In the genomic region with DNA sequence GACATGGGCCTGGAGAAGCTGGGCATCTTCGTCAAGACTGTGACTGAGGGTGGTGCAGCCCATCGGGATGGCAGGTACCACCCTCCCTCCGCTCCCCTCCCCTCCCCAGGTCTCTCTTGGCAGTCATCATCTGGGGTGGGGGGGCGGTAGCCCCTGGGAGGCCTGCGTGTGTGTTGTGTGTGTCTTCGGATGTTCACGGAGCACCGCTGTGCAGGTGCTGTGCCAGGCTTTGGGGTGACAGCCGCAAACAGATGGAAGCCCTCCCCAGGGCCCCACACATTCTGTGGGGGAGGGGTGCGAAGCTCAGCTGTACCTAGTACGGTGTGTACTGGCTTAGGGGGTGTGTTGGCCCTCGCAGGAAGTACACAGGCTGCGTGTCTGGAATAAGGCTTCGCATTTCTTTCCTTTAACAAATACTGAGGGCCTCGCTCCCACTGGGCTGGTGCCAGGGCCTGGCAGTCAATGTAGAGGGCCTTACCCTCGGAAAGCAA, we compare ENCODE assay signal across 10 mouse cellular contexts. TPM values are rescaled to one million over a fixed set of nuclear protein-coding genes. Genes with fewer than 3 reads are reported as not detected.
DNase-seq lines count a peak whose midpoint lies in the region; ATAC-seq and TF ChIP-seq lines count a peak whose summit lies in the region.
"Had no signal": no experiment of that assay in that cellular context is flagged by ENCODE, and none has a peak within 500 bp of the region (broad histone marks: within the 10 kb centered on the region; RNA-seq: fewer than 3 reads in every experiment).

No protein-coding gene starts in this region.

- no peaks in the 10 kb centered on the region for H3K9me3 ChIP-seq in midbrain, postnatal 0 days (ENCODE audit: low read length)
- H3K9me3 ChIP-seq: embryonic facial prominence, embryonic 12.5 days had no signal

- H3K4me1 ChIP-seq in midbrain, postnatal 0 days (ENCODE audit: insufficient read depth, low read length) = peaks cover 25% of the 10 kb centered on the region

- peaks cover 49% of the 10 kb centered on the region for H3K36me3 ChIP-seq in midbrain, postnatal 0 days (ENCODE audit: insufficient read depth, low read length)

- H3K9ac ChIP-seq in midbrain, postnatal 0 days (replicated peaks; ENCODE audit: low read length, poor library complexity, severe bottlenecking) = 0 out of 2 replicates have a peak overlapping the region, but pooled peaks have one; percentile 29
- H3K9ac ChIP-seq: embryonic facial prominence, embryonic 12.5 days had no signal

- peak overlapping the region; percentile 23 for H3K4me3 ChIP-seq in layer of hippocampus, adult 2 months
- no peak overlapping the region for H3K4me3 ChIP-seq in midbrain, postnatal 0 days (ENCODE audit: low read depth, low read length)
- H3K4me3 ChIP-seq: embryonic facial prominence, embryonic 12.5 days had no signal

- 74% methylated on average over 16 of the region's 16 CpGs for WGBS in midbrain, postnatal 0 days

- TF ChIP-seq CTCF in layer of hippocampus, adult 2 months (conservative IDR thresholded peaks at IDR 0.05) = no peak
- TF ChIP-seq CTCF in midbrain, postnatal 0 days (IDR thresholded peaks at IDR 0.05) = no peak

- no peaks in the 10 kb centered on the region for H3K27me3 ChIP-seq in midbrain, postnatal 0 days (ENCODE audit: insufficient read depth, low read length)
- H3K27me3 ChIP-seq: embryonic facial prominence, embryonic 12.5 days had no signal

- no peak overlapping the region for H3K4me2 ChIP-seq in midbrain, postnatal 0 days (ENCODE audit: low read depth, low read length, poor library complexity, severe bottlenecking)
- H3K4me2 ChIP-seq: embryonic facial prominence, embryonic 12.5 days had no signal

- DNase-seq in cerebellum, adult 9-11 months = peak; percentile 72
- DNase-seq in cerebellum, adult 8-10 months = no peak
- DNase-seq in urinary bladder, postnatal 14 days (ENCODE audit: low spot score) = peak; percentile 46
- no peak for DNase-seq in urinary bladder, adult 2 months (ENCODE audit: low spot score)
- peak; percentile 72 to 73 for DNase-seq in layer of hippocampus, adult 2 months (ENCODE audit: low spot score in 2 of 2)
- DNase-seq in midbrain, postnatal 0 days (ENCODE audit: low spot score) = peak; percentile 55
- DNase-seq in c-Kit-positive CD71-positive TER-119-positive erythroid progenitor cells, embryonic 14.5 days (ENCODE audit: low spot score) = no peak

- no peak for ATAC-seq in midbrain, postnatal 0 days (ENCODE audit: low FRiP score)
- ATAC-seq in monocyte, adult 5-6 weeks (replicated peaks; ENCODE audit: insufficient number of reproducible peaks, low FRiP score, low TSS enrichment, poor library complexity, severe bottlenecking) = no peak

- H3K27ac ChIP-seq in layer of hippocampus, adult 2 months = peak overlapping the region; percentile 100
- no peak overlapping the region for H3K27ac ChIP-seq in midbrain, postnatal 0 days (ENCODE audit: low read depth, low read length)
- H3K27ac ChIP-seq: embryonic facial prominence, embryonic 12.5 days had no signal

RNA-seq across cellular contexts. Expression of gene Ppp1r9b, which starts 7.3 kb away (rescaled TPM):
- 16.0 and 35.7 TPM in 2 replicates for polyA plus RNA-seq in urinary bladder, adult 2 months (2012; rRNA removed)
- total RNA-seq in layer of hippocampus, adult 2 months (2021) = 100 to 1,000 TPM; 967 to 974 TPM
- 179 and 217 TPM in 2 replicates for total RNA-seq in midbrain, postnatal 0 days (2014; rRNA removed)
- 18.2 and 20.4 TPM in 2 replicates for polyA plus RNA-seq in midbrain, postnatal 0 days (2015; fragmentation: Nextera tagmentation; extraction: Ambion mirVana)
- total RNA-seq in monocyte, adult 5-6 weeks (2017) = 127 to 216 TPM (median 141 TPM) in 3 replicates

RNA-seq across cellular contexts. Expression of gene Samd14, which starts 11.6 kb away (rescaled TPM):
- polyA plus RNA-seq in urinary bladder, adult 2 months (2012; rRNA removed) = 5.8 and 9.6 TPM in 2 replicates
- 10 to 100 TPM; 38.9 to 40.8 TPM for total RNA-seq in layer of hippocampus, adult 2 months (2021)
- 221 and 243 TPM in 2 replicates for total RNA-seq in midbrain, postnatal 0 days (2014; rRNA removed)
- 158 and 161 TPM in 2 replicates for polyA plus RNA-seq in midbrain, postnatal 0 days (2015; fragmentation: Nextera tagmentation; extraction: Ambion mirVana)
- 0.38 to 1.5 TPM in 2 of 3 replicates, not detected in the other for total RNA-seq in monocyte, adult 5-6 weeks (2017)

RNA-seq across cellular contexts. Expression of gene Sgca, which starts 22.0 kb away (rescaled TPM):
- 69.2 and 93.5 TPM in 2 replicates for polyA plus RNA-seq in urinary bladder, adult 2 months (2012; rRNA removed)
- total RNA-seq in layer of hippocampus, adult 2 months (2021) = under 1 TPM in 1 of 2 experiments, not detected in 1; 0.44 TPM
- total RNA-seq in midbrain, postnatal 0 days (2014; rRNA removed) = not detected in 2 replicates
- 0.29 and 0.39 TPM in 2 replicates for polyA plus RNA-seq in midbrain, postnatal 0 days (2015; fragmentation: Nextera tagmentation; extraction: Ambion mirVana)
- total RNA-seq in monocyte, adult 5-6 weeks (2017) = not detected in 3 replicates

RNA-seq across cellular contexts. Expression of gene Hils1, which starts 30.7 kb away (rescaled TPM):
- polyA plus RNA-seq in urinary bladder, adult 2 months (2012; rRNA removed) = 0.19 and 0.22 TPM in 2 replicates
- not detected for total RNA-seq in layer of hippocampus, adult 2 months (2021)
- total RNA-seq in midbrain, postnatal 0 days (2014; rRNA removed) = not detected in 2 replicates
- polyA plus RNA-seq in midbrain, postnatal 0 days (2015; fragmentation: Nextera tagmentation; extraction: Ambion mirVana) = not detected in 2 replicates
- 2.5 TPM in 1 of 3 replicates, not detected in the others for total RNA-seq in monocyte, adult 5-6 weeks (2017)
- total RNA-seq: left cerebral cortex, adult 8-10 months had no signal
- polyA plus RNA-seq: embryonic facial prominence, embryonic 12.5 days had no signal

RNA-seq across cellular contexts. Expression of gene Pdk2, which starts 43.1 kb away (rescaled TPM):
- 34.6 and 59.4 TPM in 2 replicates for polyA plus RNA-seq in urinary bladder, adult 2 months (2012; rRNA removed)
- 100 to 1,000 TPM; 133 TPM for total RNA-seq in layer of hippocampus, adult 2 months (2021)
- total RNA-seq in midbrain, postnatal 0 days (2014; rRNA removed) = 14.1 and 18.1 TPM in 2 replicates
- 30.8 and 32.7 TPM in 2 replicates for polyA plus RNA-seq in midbrain, postnatal 0 days (2015; fragmentation: Nextera tagmentation; extraction: Ambion mirVana)
- total RNA-seq in monocyte, adult 5-6 weeks (2017) = 2.8 to 14.5 TPM (median 4.8 TPM) in 3 replicates

Comparison
In these comparisons a context has a peak if more than half of its experiments do, and no peak if none do; other contexts are left out.
1. DNase-seq: peak in cerebellum, adult 9-11 months (single experiment), urinary bladder, postnatal 14 days (single experiment), layer of hippocampus, adult 2 months (2 of 2) and midbrain, postnatal 0 days (single experiment); none in cerebellum, adult 8-10 months (single experiment), urinary bladder, adult 2 months (single experiment) and c-Kit-positive CD71-positive TER-119-positive erythroid progenitor cells, embryonic 14.5 days (single experiment).
2. RNA of gene Samd14, which starts 11.6 kb away (total RNA-seq): 221 to 243 TPM in midbrain, postnatal 0 days and 38.9 to 40.8 TPM in layer of hippocampus, adult 2 months; 0.38 to 1.5 TPM in monocyte, adult 5-6 weeks; every median in the first group is over 10 times any median in the second.